Mouse (Mus musculus) hematopoietic stem cell, adult 5-6 weeks (primary cell): Measurements from ENCODE around the gene Olfml1. TPM values are rescaled to one million over a fixed set of nuclear protein-coding genes. Genes with fewer than 3 reads are reported as not detected.
A peak's percentile ranks its signal among the peaks of the same experiment; 100 is the strongest.

Experiments
- ATAC-seq, 2 experiments: fragments of 125-278 bp in 1 of 2; replicated peaks in 1 of 2; 2 replicates each; pipeline ENCODE4 v1.8.0; 2016 to 2017; ENCODE audit warnings: inconsistent platforms in 2 of 2, mild to moderate bottlenecking in 2 of 2, moderate number of reproducible peaks in 2 of 2, low read depth in 1 of 2, moderate TSS enrichment in 1 of 2; ENCODE audit not compliant: low FRiP score in 2 of 2, poor library complexity in 2 of 2, severe bottlenecking in 2 of 2, insufficient read depth in 1 of 2, low TSS enrichment in 1 of 2
- total RNA-seq: library from RNA; stranded (forward); fragments of 172-1452, 232-1000 nt; gene quantifications from 2 replicates; pipeline ENCODE4 v1.2.3, GENCODE M21; 2017

The Olfml1 gene
- total RNA-seq, 1 experiment from 2014 or later: not detected

GRCm38 (mm10) chr7:107574276-107574675, 7.0 kb downstream of the Olfml1 start:
- no peak for ATAC-seq

- no peak for ATAC-seq
Measured at GRCm38 (mm10) chr7:107592641-107593040, 25.4 kb downstream of the Olfml1 start.

- peak; percentile 56 to 59 for ATAC-seq
Measured at GRCm38 (mm10) chr7:107593904-107594303, 26.7 kb downstream of the Olfml1 start.

- peak; percentile 57 to 67 for ATAC-seq
Measured at GRCm38 (mm10) chr7:107594325-107594856, 27.1 kb downstream of the Olfml1 start.

- peak; percentile 88 to 92 for ATAC-seq
Measured at GRCm38 (mm10) chr7:107594857-107595402, 27.7 kb downstream of the Olfml1 start, which contains the start of gene Ppfibp2. Gene Ppfibp2, plus strand, starts transcription at chr7:107595207.

GRCm38 (mm10) chr7:107595426-107595825, 28.2 kb downstream of the Olfml1 start:
- ATAC-seq: no peak

GRCm38 (mm10) chr7:107596753-107597152, 29.5 kb downstream of the Olfml1 start:
- ATAC-seq: no peak

- ATAC-seq: no peak
Measured at GRCm38 (mm10) chr7:107597956-107598355, 30.7 kb downstream of the Olfml1 start.

GRCm38 (mm10) chr7:107600651-107601050, 33.4 kb downstream of the Olfml1 start:
- ATAC-seq: no peak

- ATAC-seq: 0 out of 4 replicates have a peak, but pooled peaks of 1 of the 2 experiments have one; percentile 29
Measured at GRCm38 (mm10) chr7:107602505-107602904, 35.3 kb downstream of the Olfml1 start.

- ATAC-seq: no peak
Measured at GRCm38 (mm10) chr7:107602913-107603312, 35.7 kb downstream of the Olfml1 start.

- peak; percentile 31 to 46; a peak in 2 of 4 replicates for ATAC-seq
Measured at GRCm38 (mm10) chr7:107607766-107608165, 40.5 kb downstream of the Olfml1 start.

GRCm38 (mm10) chr7:107609622-107610255, 42.5 kb downstream of the Olfml1 start:
- no peak for ATAC-seq

- ATAC-seq: no peak
Measured at GRCm38 (mm10) chr7:107610880-107611279, 43.6 kb downstream of the Olfml1 start.

GRCm38 (mm10) chr7:107618028-107618992, 51.1 kb downstream of the Olfml1 start:
- peak in 1 of 2 experiments; percentile 41; a peak in 2 of 4 replicates for ATAC-seq

- no peak for ATAC-seq
Measured at GRCm38 (mm10) chr7:107619225-107619624, 52.0 kb downstream of the Olfml1 start.

GRCm38 (mm10) chr7:107620137-107620536, 52.9 kb downstream of the Olfml1 start:
- ATAC-seq: peak; percentile 35 to 37; a peak in 3 of 4 replicates

- no peak for ATAC-seq
Measured at GRCm38 (mm10) chr7:107624432-107624831, 57.2 kb downstream of the Olfml1 start.
